Mouse (Mus musculus) kidney, postnatal 0 days (tissue): ENCODE results near the gene Ccdc180. TPM values are rescaled to one million over a fixed set of nuclear protein-coding genes. Genes with fewer than 3 reads are reported as not detected.
A peak's percentile ranks its signal among the peaks of the same experiment; 100 is the strongest.

ENCODE experiments used
- ATAC-seq: fragments of 200-750 bp; cut with Nextera tagmentation; replicated peaks from 2 replicates; pipeline ENCODE4 v1.8.0; 2017; ENCODE audit warnings: low read depth, moderate number of reproducible peaks, moderate TSS enrichment, moderate library complexity; ENCODE audit not compliant: low FRiP score
- DNase-seq: peaks from one replicate; pipeline ENCODE4 v3.0.0-alpha.2; 2016; ENCODE audit warnings: low spot score
- H3K27ac ChIP-seq: fragments of 300-500 bp; sonication (generic); 2 replicates; pipeline ENCODE4 v1.5.1; 2014; ENCODE audit warnings: mild to moderate bottlenecking
- H3K27me3 ChIP-seq: fragments of 300-500 bp; sonication (generic); 2 replicates; pipeline ENCODE4 v1.6.1; 2014; ENCODE audit warnings: low read length, mixed read lengths; ENCODE audit not compliant: insufficient read depth
- H3K36me3 ChIP-seq: fragments of 300-500 bp; sonication (generic); 2 replicates; pipeline ENCODE4 v1.6.1; 2014; ENCODE audit warnings: low read length, mixed read lengths; ENCODE audit not compliant: insufficient read depth
- H3K4me1 ChIP-seq: fragments of 300-500 bp; sonication (generic); replicated peaks from 2 replicates; pipeline ENCODE4 v1.6.1; 2014; ENCODE audit warnings: antibody characterized with exemption, low read length, mixed read lengths; ENCODE audit not compliant: insufficient read depth
- H3K4me2 ChIP-seq: fragments of 300-500 bp; sonication (generic); 2 replicates; pipeline ENCODE4 v1.6.1; 2014; ENCODE audit warnings: mild to moderate bottlenecking, low read length, moderate library complexity, mixed read lengths
- H3K4me3 ChIP-seq: fragments of 300-500 bp; sonication (generic); replicated peaks from 2 replicates; pipeline ENCODE4 v1.5.1; 2014; ENCODE audit warnings: low read depth, low read length
- H3K9ac ChIP-seq: fragments of 300-500 bp; sonication (generic); 2 replicates; pipeline ENCODE4 v1.6.1; 2014; ENCODE audit warnings: low read depth, low read length
- H3K9me3 ChIP-seq: fragments of 300-500 bp; sonication (generic); replicated peaks from 2 replicates; pipeline ENCODE4 v1.6.1; 2016; ENCODE audit warnings: low read length, inconsistent platforms, mixed read lengths
- CTCF ChIP-seq: IDR thresholded peaks from 2 replicates; pipeline ENCODE4 v1.5.1; 2016; ENCODE audit warnings: antibody characterized with exemption, low read depth, mild to moderate bottlenecking, moderate library complexity
- WGBS: fragments of 180-500 bp; shearing (Covaris S2); extraction: QIAGEN DNeasy Blood & Tissue Kit; methylation state at CpG from one replicate; pipeline ENCODE4 v1.1.7; 2014; 5-methylcytosine and 5-hydroxymethylcytosine counted together
- polyA plus RNA-seq: library from polyadenylated mRNA; unstranded; fragments of >200 nt; fragmentation: Nextera tagmentation; extraction: Ambion mirVana; gene quantifications from 2 replicates; pipeline ENCODE4 v1.2.1, GENCODE M21; 2015

Ccdc180 gene
- polyA plus RNA-seq, 1 experiment from 2014 or later: 0.55 TPM

DNA sequence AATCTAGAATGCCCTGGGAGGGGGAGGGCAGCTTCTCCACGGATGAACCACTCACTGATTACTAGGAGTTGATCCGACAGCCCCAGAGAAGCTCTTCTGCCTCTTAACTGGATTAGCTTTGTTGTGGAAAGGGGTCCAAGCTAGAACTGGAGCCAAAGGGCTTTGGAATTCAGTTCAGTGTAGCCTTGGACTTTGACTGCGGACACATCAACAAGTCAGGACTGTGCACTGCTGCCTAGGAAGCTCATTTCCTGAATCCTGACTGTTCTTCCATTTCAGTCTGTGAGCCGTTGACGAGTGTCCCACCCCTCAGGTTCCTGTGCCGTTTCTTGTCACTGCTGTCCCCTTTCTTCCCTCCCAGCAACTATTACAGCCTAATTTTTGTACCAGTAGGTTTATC lies 76.6 kb downstream of the Ccdc180 start:
- ATAC-seq: peak; percentile 49; the same call in 1 of the 2 replicates
- H3K9me3 ChIP-seq: no peaks in the 10 kb centered on the region
- H3K9ac ChIP-seq: no peak overlapping the region
- no peaks in the 10 kb centered on the region for H3K27me3 ChIP-seq
- H3K4me2 ChIP-seq: no peak overlapping the region
- peak; percentile 37 for DNase-seq
- WGBS: 21% methylated on average over 6 of the region's 6 CpGs
- peak overlapping the region; percentile 60 for H3K27ac ChIP-seq
- no peak for TF ChIP-seq CTCF
- H3K4me3 ChIP-seq: no peak overlapping the region
- peaks cover 27% of the 10 kb centered on the region for H3K4me1 ChIP-seq
- H3K36me3 ChIP-seq: no peaks in the 10 kb centered on the region

DNA sequence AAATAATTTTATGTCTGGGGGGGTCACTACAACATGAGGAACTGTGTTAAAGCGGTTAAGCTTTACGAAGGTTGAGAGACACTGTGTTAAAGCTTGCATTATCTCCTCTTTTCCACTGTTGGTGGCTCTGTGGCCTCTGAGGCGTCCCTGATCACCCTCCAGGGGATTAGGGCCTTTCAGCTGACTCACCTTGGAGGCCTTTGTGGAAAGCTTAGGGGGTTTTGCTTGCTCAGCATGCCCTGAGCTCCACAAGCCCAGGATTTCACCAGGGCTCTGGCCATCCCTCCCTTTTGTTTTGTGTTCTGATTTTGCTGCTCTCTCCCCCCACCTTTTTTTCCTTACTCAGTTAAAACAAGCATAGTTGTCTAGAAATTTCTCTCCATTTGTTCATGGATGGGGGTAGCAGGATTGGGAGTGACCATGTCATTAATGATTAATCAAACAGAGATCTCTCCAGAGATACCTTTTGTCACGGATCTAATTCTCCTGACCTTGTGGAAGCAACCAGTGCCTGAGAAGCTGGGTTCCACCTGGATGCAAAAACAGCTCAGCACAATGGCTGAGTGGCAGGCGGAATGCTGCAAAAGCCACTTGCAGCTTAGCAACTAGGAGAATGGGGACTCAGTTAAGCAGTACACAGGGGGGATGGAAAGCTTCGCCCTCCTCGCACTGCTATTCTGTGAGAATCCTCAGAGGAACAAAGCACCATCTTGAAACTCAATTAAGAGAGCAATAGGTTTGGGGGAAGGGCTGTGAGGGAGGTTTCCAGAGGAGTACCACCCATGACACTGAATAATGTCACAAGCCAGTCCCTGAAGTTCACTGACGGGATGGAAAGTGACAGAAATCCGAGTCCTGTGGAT lies 77.6 kb downstream of the Ccdc180 start:
- H3K36me3 ChIP-seq: no peaks in the 10 kb centered on the region
- H3K4me2 ChIP-seq: no peak overlapping the region
- ATAC-seq (no peak), DNase-seq (peak; percentile 22)
- H3K9me3 ChIP-seq: no peaks in the 10 kb centered on the region
- H3K4me1 ChIP-seq: peaks cover 27% of the 10 kb centered on the region
- WGBS: 52% methylated on average over 9 of the region's 9 CpGs
- no peak overlapping the region for H3K9ac ChIP-seq
- peak overlapping the region; percentile 60 for H3K27ac ChIP-seq
- H3K27me3 ChIP-seq: no peaks in the 10 kb centered on the region
- H3K4me3 ChIP-seq: no peak overlapping the region
- TF ChIP-seq CTCF: no peak

DNA sequence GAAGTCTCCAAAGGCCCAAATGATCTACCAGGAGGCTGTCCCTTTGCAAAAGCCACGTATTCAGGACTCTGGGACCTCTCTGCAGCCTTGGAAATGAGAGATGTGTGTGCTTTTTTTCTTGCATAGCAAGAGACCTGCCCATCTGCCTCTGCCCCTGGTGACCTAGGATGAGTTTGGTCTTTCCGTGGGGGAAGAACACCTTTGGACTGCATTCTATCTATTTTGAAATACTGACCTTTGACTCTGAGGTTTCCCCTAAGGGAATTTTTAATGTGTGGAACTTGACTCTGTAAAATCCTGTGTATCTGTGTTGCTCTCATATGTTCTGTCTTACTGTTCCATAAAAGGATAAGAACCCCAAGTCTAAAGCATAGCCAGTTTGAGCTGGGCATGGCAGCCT lies 78.9 kb downstream of the Ccdc180 start:
- H3K9me3 ChIP-seq: no peaks in the 10 kb centered on the region
- DNase-seq: no peak
- H3K36me3 ChIP-seq: no peaks in the 10 kb centered on the region
- H3K27me3 ChIP-seq: no peaks in the 10 kb centered on the region
- 72% methylated on average over 2 of the region's 2 CpGs for WGBS
- H3K4me3 ChIP-seq: no peak overlapping the region
- no peak overlapping the region; the same call in 1 of the 2 replicates for H3K27ac ChIP-seq
- H3K9ac ChIP-seq: no peak overlapping the region
- TF ChIP-seq CTCF: no peak
- no peak for ATAC-seq
- peaks cover 35% of the 10 kb centered on the region for H3K4me1 ChIP-seq
- no peak overlapping the region for H3K4me2 ChIP-seq

DNA sequence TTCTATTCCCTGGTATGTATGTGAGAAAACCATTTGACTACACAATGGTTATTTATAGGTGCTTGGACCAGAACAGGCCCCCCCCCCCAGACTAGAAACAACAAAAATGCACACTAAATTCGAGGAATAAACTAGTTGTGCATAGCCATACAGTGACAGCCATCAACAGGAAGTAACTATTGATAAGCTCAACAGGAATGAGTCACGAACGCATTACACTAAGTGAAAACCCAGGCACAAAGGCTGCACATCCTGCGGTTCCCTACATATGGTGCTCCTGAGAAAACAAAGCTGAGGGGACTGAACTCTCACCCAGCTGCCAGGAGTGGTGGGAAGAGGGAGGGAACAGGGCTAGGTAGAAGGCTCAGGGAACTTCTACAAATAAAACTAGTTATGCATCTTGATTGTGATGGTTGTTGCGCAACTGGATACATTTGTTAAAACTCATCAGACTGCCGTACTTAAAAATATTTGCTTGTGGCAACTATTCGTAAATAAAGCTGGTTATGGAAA lies 80.0 kb downstream of the Ccdc180 start:
- H3K27me3 ChIP-seq: no peaks in the 10 kb centered on the region
- H3K4me2 ChIP-seq: no peak overlapping the region
- H3K36me3 ChIP-seq: no peaks in the 10 kb centered on the region
- H3K9ac ChIP-seq: no peak overlapping the region
- no peak for ATAC-seq
- no peak overlapping the region for H3K4me3 ChIP-seq
- no peak overlapping the region for H3K27ac ChIP-seq
- WGBS: 67% methylated on average over 7 of the region's 7 CpGs
- no peaks in the 10 kb centered on the region for H3K9me3 ChIP-seq
- no peak for TF ChIP-seq CTCF
- H3K4me1 ChIP-seq: peaks cover 28% of the 10 kb centered on the region
- no peak for DNase-seq

DNA sequence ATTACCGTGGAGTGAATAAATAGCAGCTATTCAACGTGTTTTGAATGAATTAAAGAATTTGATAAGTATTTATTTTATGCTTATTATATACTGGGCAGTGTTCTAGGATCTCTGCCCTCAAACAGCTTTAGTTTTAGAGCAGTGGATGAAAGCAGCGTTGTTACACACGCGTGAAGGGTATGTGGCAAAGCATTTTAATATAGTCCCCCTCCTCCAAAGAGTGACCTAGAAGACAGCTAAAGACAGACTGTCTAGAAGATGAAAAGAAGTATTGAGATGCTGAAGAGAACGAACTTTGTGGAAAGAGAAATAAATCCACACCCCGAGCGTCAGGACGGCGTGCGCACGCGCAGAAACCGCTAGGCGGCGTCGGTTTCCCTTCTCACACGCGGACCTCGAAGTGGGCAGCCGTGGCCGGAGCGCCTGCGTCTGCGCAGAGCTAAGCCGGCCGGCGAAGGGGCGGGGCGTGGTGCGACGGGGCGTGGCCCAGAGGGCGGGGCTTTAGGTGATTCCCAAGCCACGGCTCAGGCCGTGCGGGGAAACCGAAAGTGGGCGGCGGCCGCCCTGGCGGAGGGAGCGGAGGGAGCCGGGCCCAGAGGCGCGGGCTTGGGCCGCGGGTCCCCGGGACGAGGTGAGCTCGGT lies 81.8 kb downstream of the Ccdc180 start:
- peak overlapping the region; percentile 86 for H3K27ac ChIP-seq
- 3% methylated on average over 48 of the region's 51 CpGs for WGBS
- H3K4me3 ChIP-seq: peak overlapping the region; percentile 90
- no peaks in the 10 kb centered on the region for H3K27me3 ChIP-seq
- H3K9me3 ChIP-seq: no peaks in the 10 kb centered on the region
- no peaks in the 10 kb centered on the region for H3K36me3 ChIP-seq
- H3K4me1 ChIP-seq: peaks cover 14% of the 10 kb centered on the region
- H3K9ac ChIP-seq: peak overlapping the region; percentile 85
- DNase-seq: peak; percentile 96
- peak overlapping the region; percentile 86 for H3K4me2 ChIP-seq
- peak; percentile 87 for TF ChIP-seq CTCF
- peak; percentile 98 for ATAC-seq

DNA sequence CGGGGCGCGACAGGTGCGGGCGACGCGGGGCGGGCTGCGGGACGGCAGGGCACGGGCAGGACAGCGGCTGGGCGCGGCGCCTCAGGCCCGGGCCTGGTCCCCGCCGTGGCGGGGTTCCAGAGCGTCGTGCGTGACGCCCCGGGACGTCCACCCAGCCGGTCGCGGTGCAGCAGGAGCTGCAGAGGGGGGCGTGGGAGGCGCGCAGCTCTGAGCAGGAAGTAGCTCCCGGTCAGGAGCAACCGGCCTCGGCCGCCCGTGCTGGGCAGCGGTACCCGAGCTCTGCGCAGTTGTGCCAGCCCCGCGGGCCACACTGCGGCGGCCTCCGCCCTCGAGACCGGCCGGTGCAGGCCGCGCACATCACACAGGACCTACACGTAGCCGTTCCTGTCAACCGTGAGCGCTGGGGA lies 82.3 kb downstream of the Ccdc180 start:
- WGBS: under 1% methylated on average over 43 of the region's 53 CpGs
- no peaks in the 10 kb centered on the region for H3K36me3 ChIP-seq
- peak overlapping the region; percentile 86 for H3K27ac ChIP-seq
- ATAC-seq (peak; percentile 83), DNase-seq (peak; percentile 68)
- H3K4me2 ChIP-seq: peak overlapping the region; percentile 86
- TF ChIP-seq CTCF: no peak
- peak overlapping the region; percentile 85 for H3K9ac ChIP-seq
- no peaks in the 10 kb centered on the region for H3K27me3 ChIP-seq
- H3K9me3 ChIP-seq: no peaks in the 10 kb centered on the region
- peak overlapping the region; percentile 90 for H3K4me3 ChIP-seq
- H3K4me1 ChIP-seq: peaks cover 11% of the 10 kb centered on the region
